Mouse (Mus musculus) R1 (cell line): ENCODE data around the gene Frmd8.

Experiments
- DNase-seq: peaks from one replicate; pipeline ENCODE4 v3.0.0-alpha.2; 2018; ENCODE audit warnings: low read depth, low spot score

Gene Frmd8

GRCm38 (mm10) chr19:5874969-5875480 is at the start of gene Frmd8:
TSS of gene Frmd8 (minus strand) at chr19:5875274.
- DNase-seq: peak; percentile 98

DNA sequence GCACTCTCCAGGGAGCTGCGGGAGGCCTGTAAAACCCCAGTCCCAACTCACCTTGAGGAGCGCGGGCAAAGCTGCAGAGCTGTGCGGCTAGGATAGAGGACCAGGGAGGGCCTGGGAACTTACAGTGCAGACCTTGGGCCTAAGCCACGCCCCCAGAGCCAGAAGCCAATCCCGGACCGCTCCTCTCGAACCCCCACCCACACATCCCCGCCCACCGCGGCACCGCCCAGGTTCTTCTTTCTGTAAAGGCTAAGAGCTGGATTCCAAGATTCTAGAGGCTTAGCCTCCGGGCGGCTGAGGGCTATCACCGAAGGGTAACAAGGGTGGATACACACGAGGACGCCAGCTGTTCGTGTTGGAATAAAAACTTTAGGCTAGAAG is 49.6 kb upstream of the Frmd8 start, which contains the start of gene Cdc42ep2:
Gene Cdc42ep2, minus strand, starts transcription at position 104 of the 381 bp plus-strand sequence.
- peak; percentile 97 for DNase-seq

GRCm38 (mm10) chr19:5923990-5924712 is 49.1 kb upstream of the Frmd8 start:
- DNase-seq: peak; percentile 91

DNA sequence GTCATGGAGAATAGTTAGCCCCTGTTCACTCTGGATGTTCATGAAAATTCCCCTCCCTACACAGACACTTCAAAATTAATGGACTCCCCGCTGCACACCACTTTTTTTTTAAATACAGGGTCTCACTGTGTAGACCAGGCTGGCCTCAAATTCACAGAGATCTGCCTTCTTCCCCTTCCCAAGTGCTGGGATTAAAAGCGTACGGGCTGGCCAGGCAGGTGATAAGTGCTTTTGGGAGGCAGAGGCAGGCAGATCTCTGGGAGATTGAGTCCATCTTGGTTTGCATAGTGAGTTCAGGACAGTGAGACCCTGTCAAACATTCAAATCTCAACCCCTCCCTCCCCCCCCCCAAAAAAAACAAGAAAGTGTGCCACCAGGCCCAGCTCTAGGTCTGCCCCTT is 47.9 kb upstream of the Frmd8 start:
- no peak for DNase-seq

GRCm38 (mm10) chr19:5922119-5922942 is 47.3 kb upstream of the Frmd8 start:
- no peak for DNase-seq

GRCm38 (mm10) chr19:5921715-5922114 is 46.6 kb upstream of the Frmd8 start:
- peak; percentile 56 for DNase-seq

DNA sequence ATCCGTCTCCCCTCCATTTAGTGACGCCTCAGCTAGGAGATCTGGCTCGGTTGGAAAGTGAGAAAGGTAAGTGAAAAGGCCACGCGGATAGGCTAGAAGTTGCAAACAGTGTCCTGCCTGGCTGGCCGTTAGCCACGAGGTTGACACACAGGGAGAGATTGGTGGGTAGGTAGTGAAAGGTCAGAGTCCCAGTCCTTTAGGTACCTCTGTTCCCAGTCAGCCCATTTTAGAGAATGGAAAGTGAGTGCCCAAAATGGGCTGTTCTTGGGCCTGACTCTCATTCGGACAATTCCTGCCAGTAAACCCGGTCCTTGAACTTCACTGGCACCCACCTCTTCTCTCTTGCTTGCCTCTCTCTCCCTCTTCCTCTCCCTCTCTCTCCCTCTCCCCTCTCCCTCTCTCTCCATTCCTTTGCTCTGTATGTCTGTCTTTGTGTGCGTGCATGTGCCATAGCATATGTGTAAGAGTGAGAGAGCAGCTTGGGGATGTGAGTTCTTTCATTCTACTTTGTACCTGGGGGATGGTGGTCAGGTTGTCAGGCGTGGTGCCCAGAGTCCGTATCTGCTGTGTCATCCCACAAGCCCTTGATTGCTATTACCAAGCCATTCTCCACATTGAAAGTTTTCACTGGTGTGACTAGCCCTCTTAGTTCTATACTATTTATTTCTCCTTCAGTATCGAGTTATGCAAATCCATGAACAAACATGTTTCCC is 38.1 kb upstream of the Frmd8 start, which contains the start of gene Dpf2:
Gene Dpf2, minus strand, starts transcription at position 4 of the 713 bp plus-strand sequence.
- DNase-seq: no peak

GRCm38 (mm10) chr19:5912103-5913006 is 37.3 kb upstream of the Frmd8 start:
- peak; percentile 99 for DNase-seq

DNA sequence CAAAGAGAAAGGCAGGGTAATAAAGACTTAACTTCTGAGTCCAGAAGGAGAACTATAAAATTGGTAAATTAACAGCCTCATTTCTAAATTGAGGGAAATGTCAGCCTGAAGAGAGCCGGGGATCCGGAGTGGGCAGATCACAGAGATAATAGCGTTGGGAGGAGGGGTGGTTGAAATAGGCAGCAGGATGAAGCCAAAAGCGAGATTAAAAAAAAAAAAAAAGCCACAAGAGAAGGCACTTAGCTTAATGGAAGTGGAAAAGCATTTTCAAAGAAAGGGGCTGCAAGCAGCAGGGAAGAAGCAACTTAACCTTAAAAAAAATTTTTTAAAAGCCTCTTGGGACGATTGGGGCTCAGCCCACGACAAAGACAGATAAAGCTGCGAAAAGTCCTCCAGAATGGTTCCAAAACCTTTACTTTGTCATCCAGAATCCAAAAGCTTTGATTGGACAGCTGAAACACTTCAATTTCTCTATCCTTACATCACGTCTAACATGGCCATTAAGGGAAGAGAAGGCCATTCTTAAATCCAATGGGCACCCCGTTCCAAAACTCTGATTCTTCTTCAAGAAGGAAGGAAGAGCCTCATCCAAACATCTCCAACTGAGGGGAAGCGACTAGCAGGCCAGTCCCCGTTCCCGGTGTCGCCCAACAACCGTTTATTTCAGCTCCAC is 36.5 kb upstream of the Frmd8 start:
- DNase-seq: no peak

DNA sequence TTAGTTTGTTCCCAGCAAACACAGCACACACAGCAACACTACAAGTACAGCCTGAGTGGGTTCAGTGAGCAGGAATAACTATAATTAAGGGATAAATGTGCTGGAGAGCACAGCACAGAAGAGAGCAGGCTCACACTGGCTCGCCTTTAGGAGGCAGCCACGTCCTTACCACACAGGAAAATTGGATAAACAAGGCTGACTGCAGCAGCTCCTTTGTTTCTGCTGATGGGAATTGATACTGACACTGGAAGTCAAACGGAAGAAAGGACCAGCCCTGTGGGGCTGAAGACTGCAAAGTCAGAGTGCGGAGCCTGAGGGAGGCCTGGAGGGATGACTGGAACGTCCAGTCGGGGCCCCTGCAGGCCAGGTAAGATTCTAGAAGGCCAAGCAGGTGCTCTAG is 35.1 kb upstream of the Frmd8 start:
- DNase-seq: no peak

DNA sequence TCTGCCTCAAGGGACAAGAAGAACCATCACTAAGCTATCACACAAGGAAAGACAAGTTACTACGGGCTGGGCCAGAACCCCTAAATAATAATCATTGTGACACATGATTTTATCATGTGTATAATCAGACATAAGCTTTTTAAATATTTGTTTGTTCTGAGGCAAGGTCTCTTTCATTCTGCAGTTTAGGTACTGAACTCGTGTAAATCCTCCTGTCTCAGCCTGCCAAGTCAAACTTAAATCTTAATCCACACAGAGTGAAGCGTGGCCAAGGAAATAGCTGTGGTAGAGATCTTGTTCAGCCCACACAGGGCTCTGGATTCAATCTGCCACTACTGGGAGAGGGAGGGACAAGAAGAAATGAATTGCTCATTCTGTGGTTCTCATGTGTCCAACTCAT is 32.2 kb upstream of the Frmd8 start:
- DNase-seq: no peak

- peak; percentile 98 for DNase-seq
Measured at GRCm38 (mm10) chr19:5894002-5894678, 19.1 kb upstream of the Frmd8 start, which contains the start of gene Tigd3. TSS of gene Tigd3 (minus strand) at chr19:5894149.

DNA sequence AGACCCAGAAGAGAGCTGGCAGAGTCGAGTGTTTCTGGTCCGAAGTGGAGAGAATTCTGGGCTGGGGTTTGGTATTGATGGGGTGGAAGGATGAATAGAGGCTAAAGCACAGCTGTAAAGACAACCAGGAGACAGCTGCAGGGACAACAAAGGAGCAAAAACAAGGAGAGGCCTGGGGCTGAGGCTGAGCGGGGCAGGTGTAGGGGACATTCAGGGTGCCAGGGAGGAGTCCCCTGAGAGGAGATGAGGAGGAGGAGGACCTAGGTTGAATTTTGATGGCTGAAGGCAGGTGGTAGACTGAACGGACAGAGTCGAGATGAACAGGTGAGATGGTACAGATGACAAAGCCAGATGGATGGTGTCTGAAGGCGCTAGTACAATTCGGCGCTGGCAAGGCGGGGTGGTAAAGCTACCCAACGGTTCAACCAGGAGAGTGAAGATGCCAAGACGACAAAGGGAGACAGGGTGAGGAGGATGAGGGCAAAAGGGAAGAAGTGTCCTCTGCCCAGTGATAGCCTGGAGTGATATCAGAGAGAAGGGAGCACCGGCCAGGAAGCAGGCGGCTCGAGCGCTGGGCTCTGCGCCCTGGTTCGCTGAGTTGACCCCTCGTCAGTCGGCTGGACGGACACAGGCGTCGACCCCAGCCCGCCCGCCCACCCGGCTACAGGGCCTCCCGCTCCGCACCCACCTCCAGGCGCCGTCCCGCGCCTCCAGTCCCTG is 18.4 kb upstream of the Frmd8 start:
- no peak for DNase-seq

GRCm38 (mm10) chr19:5892735-5893134 is 17.7 kb upstream of the Frmd8 start:
- DNase-seq: no peak

DNA sequence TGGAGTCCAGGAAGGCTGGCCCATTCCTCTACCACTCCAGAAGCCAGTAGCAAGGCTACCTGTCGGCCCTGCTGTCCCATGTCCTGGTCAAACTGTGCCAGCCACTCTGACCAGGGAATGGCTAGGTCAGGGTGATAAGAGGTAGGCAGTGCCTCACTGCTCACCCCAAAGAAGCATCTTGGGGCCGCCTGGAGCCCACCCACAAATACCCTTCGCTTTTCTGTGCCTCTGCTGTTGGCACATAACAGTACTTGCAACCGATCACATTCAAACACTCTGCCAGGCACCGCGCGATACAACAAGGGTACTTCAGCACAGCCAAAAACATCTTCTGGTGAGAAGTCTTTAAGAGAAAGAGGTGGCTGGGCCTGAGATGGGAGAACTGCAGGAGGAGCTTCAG is 17.2 kb upstream of the Frmd8 start:
- no peak for DNase-seq

DNA sequence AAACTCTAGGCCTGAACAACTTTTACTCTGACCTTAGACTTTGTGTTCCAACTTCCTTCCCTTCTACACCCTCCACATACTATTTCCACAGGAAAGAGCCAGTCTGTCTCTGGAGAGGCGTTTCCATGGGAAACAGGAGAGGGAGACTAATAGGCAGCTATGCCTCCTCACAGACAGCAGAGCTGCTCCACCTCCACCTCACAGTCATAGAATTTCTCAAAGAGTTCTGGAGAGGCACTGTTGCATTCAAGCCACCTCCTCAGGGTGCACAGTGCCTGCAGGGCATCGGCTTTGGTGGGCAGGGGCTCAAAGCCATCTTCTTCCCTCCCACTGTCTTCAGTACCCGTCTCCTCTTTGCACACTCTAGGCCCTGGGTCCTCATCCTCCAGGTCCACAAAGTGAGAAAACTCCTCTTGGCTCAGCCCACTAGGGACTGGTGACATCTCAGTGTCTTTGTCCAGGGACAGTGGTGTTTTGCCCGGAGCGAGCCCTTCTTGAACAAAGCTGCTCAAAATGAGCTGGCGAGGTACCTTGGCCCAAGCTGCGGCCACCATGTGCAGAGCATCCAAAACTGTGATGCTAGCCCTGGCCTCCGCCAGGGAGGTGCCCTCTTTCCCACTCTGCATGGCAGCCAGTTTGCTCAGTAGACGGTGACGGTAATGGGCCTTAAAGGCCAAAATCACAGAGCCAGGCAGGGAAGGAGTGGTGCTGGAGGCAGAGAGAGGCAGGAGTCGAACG is 16.6 kb upstream of the Frmd8 start:
- DNase-seq: no peak

GRCm38 (mm10) chr19:5889211-5889610 is 14.1 kb upstream of the Frmd8 start:
- no peak for DNase-seq

DNA sequence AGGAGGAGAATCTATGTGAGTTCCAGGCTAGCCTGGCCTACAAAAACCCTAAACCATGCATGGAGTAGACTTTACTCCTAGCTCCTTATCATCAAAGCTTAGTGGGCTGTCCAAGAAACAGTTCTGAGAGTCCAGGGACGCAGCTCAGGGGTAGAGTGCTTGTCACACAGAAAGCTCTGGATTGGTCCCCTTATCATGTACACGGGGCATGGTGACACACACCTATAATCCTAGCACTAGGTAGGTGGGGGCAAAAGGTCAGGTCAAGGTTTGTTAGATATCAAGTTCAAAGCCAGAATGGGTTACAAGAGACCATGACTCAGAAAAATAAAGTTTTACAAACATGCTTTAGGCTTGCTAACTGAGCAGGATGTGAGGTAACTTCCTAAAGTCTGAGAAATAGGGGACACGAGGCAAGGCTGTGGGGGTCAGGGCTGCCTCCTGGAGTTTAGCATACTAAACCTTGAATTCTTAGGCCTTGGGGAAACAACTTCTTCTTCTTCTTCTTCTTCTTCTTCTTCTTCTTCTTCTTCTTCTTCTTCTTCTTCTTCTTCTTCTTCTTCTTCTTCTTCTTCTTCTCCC is 12.3 kb upstream of the Frmd8 start:
- DNase-seq: no peak
